Mouse (Mus musculus) heart, postnatal 10 days (tissue): ENCODE results near the gene Arhgap18. TPM values are rescaled to one million over a fixed set of nuclear protein-coding genes. Genes with fewer than 3 reads are reported as not detected.

ENCODE experiments used
- DNase-seq, 2 experiments: peaks; one replicate each; pipeline ENCODE4 v3.0.0; 2021
- intact Hi-C: fragments of 180-260 bp; cut with DNase I; formaldehyde crosslinking; loops from one replicate; pipeline ENCODE4 v1.15.1; 2025
- total RNA-seq, 2 experiments: library from RNA; stranded (reverse); gene quantifications; 2 replicates each; pipeline ENCODE4 v1.2.3; 2021

Arhgap18 gene
- total RNA-seq, result 10 to 100 TPM; 36.3 to 64.0 TPM

- intact Hi-C loops, result loop anchor here (1.0 to 5.0 kb wide), 3 partner anchors 42 to 381 kb away; no protein-coding TSS in a partner anchor
- no peak for DNase-seq
Measured at GRCm38 (mm10) chr10:26752929-26753567, at the start of gene Arhgap18. Arhgap18 (plus strand) TSS chr10:26753421.

GRCm38 (mm10) chr10:26710458-26711011, 42.7 kb upstream of the Arhgap18 start:
- intact Hi-C loops, result loop anchor here (1.0 to 2.0 kb wide), 4 partner anchors 42 to 338 kb away; partner anchors contain the start of gene Arhgap18
- DNase-seq, result no peak

- peak; percentile 63 to 73 for DNase-seq
- intact Hi-C loops, result loop anchor here (1.0 to 2.0 kb wide), 4 partner anchors 42 to 338 kb away; partner anchors contain the start of gene Arhgap18
Measured at GRCm38 (mm10) chr10:26711068-26711467, 42.2 kb upstream of the Arhgap18 start.

GRCm38 (mm10) chr10:26713986-26714385, 39.2 kb upstream of the Arhgap18 start:
- intact Hi-C loops, result no loop called here
- no peak for DNase-seq

- intact Hi-C loops, result no loop called here
- DNase-seq, result no peak
Measured at GRCm38 (mm10) chr10:26724704-26725103, 28.5 kb upstream of the Arhgap18 start.

- no peak for DNase-seq
- intact Hi-C loops, result no loop called here
Measured at GRCm38 (mm10) chr10:26725255-26725654, 28.0 kb upstream of the Arhgap18 start.

GRCm38 (mm10) chr10:26750827-26751226, 2.4 kb upstream of the Arhgap18 start:
- no peak for DNase-seq
- intact Hi-C loops, result loop anchor here (5.0 kb wide), 1 partner anchor 379 kb away; no protein-coding TSS in a partner anchor

- DNase-seq, result peak; percentile 48 to 74
- intact Hi-C loops, result loop anchor here (1.0 to 5.0 kb wide), 3 partner anchors 41 to 380 kb away; no protein-coding TSS in a partner anchor
Measured at GRCm38 (mm10) chr10:26752064-26752928, 925 bp upstream of the Arhgap18 start.

GRCm38 (mm10) chr10:26754006-26754405, 785 bp downstream of the Arhgap18 start:
- no peak for DNase-seq
- intact Hi-C loops, result loop anchor here (5.0 kb wide), 1 partner anchor 382 kb away; no protein-coding TSS in a partner anchor

- intact Hi-C loops, result no loop called here
- no peak for DNase-seq
Measured at GRCm38 (mm10) chr10:26757231-26757630, 4.0 kb downstream of the Arhgap18 start.

GRCm38 (mm10) chr10:26759469-26759868, 6.2 kb downstream of the Arhgap18 start:
- intact Hi-C loops, result no loop called here
- DNase-seq, result no peak

- no peak for DNase-seq
- intact Hi-C loops, result loop anchor here (5.0 kb wide), 1 partner anchor 71 kb away; no protein-coding TSS in a partner anchor
Measured at GRCm38 (mm10) chr10:26761103-26761502, 7.9 kb downstream of the Arhgap18 start.

- DNase-seq, result no peak
Measured at GRCm38 (mm10) chr10:26761991-26762903, 9.0 kb downstream of the Arhgap18 start.

GRCm38 (mm10) chr10:26767196-26767595, 14.0 kb downstream of the Arhgap18 start:
- intact Hi-C loops, result no loop called here

More at GRCm38 (mm10) chr10:26761991-26762903, 9.0 kb downstream of the Arhgap18 start:
- intact Hi-C loops, result loop anchor here (5.0 kb wide), 1 partner anchor 70 kb away; no protein-coding TSS in a partner anchor

GRCm38 (mm10) chr10:26768943-26769342, 15.7 kb downstream of the Arhgap18 start:
- DNase-seq, result no peak
- intact Hi-C loops, result no loop called here

More at GRCm38 (mm10) chr10:26767196-26767595, 14.0 kb downstream of the Arhgap18 start:
- DNase-seq, result no peak

- no peak for DNase-seq
- intact Hi-C loops, result loop anchor here (5.0 kb wide), 2 partner anchors 57 to 117 kb away; no protein-coding TSS in a partner anchor
Measured at GRCm38 (mm10) chr10:26770035-26770434, 16.8 kb downstream of the Arhgap18 start.

- peak; percentile 90 to 92 for DNase-seq
- intact Hi-C loops, result loop anchor here (2.0 to 5.0 kb wide), 3 partner anchors 27 to 115 kb away; no protein-coding TSS in a partner anchor
Measured at GRCm38 (mm10) chr10:26771938-26772623, 18.9 kb downstream of the Arhgap18 start.

- DNase-seq, result peak; percentile 88 to 89
- intact Hi-C loops, result loop anchor here (2.0 to 5.0 kb wide), 3 partner anchors 26 to 114 kb away; no protein-coding TSS in a partner anchor
Measured at GRCm38 (mm10) chr10:26772624-26773540, 19.7 kb downstream of the Arhgap18 start.
